Comparison of ENCODE assay signal across 13 mouse cellular contexts in genomic region chr4:140689873-140690655, GRCm38 (mm10). TPM values are rescaled to one million over a fixed set of nuclear protein-coding genes. Genes with fewer than 3 reads are reported as not detected.
DNase-seq lines count a peak whose midpoint lies in the region; ATAC-seq and TF ChIP-seq lines count a peak whose summit lies in the region.
"Had no signal": no experiment of that assay in that cellular context is flagged by ENCODE, and none has a peak within 500 bp of the region (broad histone marks: within the 10 kb centered on the region; RNA-seq: fewer than 3 reads in every experiment).

No protein-coding gene starts in this region.

- peak; percentile 64; the same call in 1 of the 2 replicates for ATAC-seq in megakaryocyte, adult 5-6 weeks (ENCODE audit: poor library complexity, severe bottlenecking)

- H3K4me3 ChIP-seq in testis, adult 2 months (ENCODE audit: control insufficient read depth, low read depth, low read length), result peak overlapping the region; percentile 40; the same call in 1 of the 2 replicates
- H3K4me3 ChIP-seq: forebrain, embryonic 12.5 days had no signal

- no peak overlapping the region for H3K27ac ChIP-seq in testis, adult 2 months (ENCODE audit: control insufficient read depth, insufficient read depth, low read depth, low read length)
- H3K27ac ChIP-seq: forebrain, embryonic 12.5 days had no signal

- no peaks in the 10 kb centered on the region for H3K27me3 ChIP-seq in testis, adult 2 months (ENCODE audit: control insufficient read depth, insufficient read depth, low read length)
- H3K27me3 ChIP-seq: forebrain, embryonic 12.5 days had no signal

- H3K36me3 ChIP-seq in testis, adult 2 months (ENCODE audit: control insufficient read depth, insufficient read depth, low read length), result no peaks in the 10 kb centered on the region
- H3K36me3 ChIP-seq: forebrain, embryonic 12.5 days had no signal

- TF ChIP-seq POLR2A in testis, adult 2 months (IDR thresholded peaks at IDR 0.05; ENCODE audit: control insufficient read depth, low read depth, low read length), result no peak

- DNase-seq in testis, postnatal 10 days (ENCODE audit: low spot score), result no peak
- peak; percentile 79 for DNase-seq in ZHBTc4 (ENCODE audit: low read depth, low spot score)
- no peak for DNase-seq in frontal cortex, adult 2 months (ENCODE audit: extremely low spot score in 1 of 2, low spot score in 1 of 2)
- DNase-seq in natural killer cell, adult 2 months (ENCODE audit: low spot score in 2 of 2), result no peak
- no peak for DNase-seq in layer of hippocampus, postnatal 14 days (ENCODE audit: low spot score in 2 of 2)
- DNase-seq: cerebellum, adult 2 months; heart, adult 11 months; kidney, adult 9 months had no signal

- H3K4me1 ChIP-seq in testis, adult 2 months (ENCODE audit: control insufficient read depth, insufficient read depth, low read length), result peaks cover 7% of the 10 kb centered on the region

- TF ChIP-seq CTCF in testis, adult 2 months (IDR thresholded peaks at IDR 0.05; ENCODE audit: control insufficient read depth, insufficient read depth, insufficient replicate concordance, low read depth, low read length), result no peak

RNA-seq across cellular contexts. Expression of gene Rcc2, which starts 10.3 kb away (rescaled TPM):
- 30.0 and 32.1 TPM in 2 replicates for polyA plus RNA-seq in testis, adult 2 months (2012; rRNA removed)
- 30.3 and 37.4 TPM in 2 replicates for total RNA-seq in megakaryocyte, adult 5-6 weeks (2015)
- total RNA-seq in megakaryocyte, adult 5-6 weeks (2017), result 50.8 and 57.3 TPM in 2 replicates
- polyA plus RNA-seq in frontal cortex, adult 2 months (2012; rRNA removed), result 46.3 and 49.8 TPM in 2 replicates
- 10 to 100 TPM; 74.9 to 75.4 TPM for total RNA-seq in layer of hippocampus, postnatal 14 days (2021)

RNA-seq across cellular contexts. Expression of gene Arhgef10l, which starts 24.3 kb away (rescaled TPM):
- 5.9 and 7.2 TPM in 2 replicates for polyA plus RNA-seq in testis, adult 2 months (2012; rRNA removed)
- total RNA-seq in megakaryocyte, adult 5-6 weeks (2015), result 22.8 and 25.3 TPM in 2 replicates
- 72.2 and 83.3 TPM in 2 replicates for total RNA-seq in megakaryocyte, adult 5-6 weeks (2017)
- 28.9 and 29.2 TPM in 2 replicates for polyA plus RNA-seq in frontal cortex, adult 2 months (2012; rRNA removed)
- total RNA-seq in layer of hippocampus, postnatal 14 days (2021), result 10 to 100 TPM; 48.8 to 50.8 TPM

RNA-seq across cellular contexts. Expression of gene Padi6, which starts 52.4 kb away (rescaled TPM):
- polyA plus RNA-seq in testis, adult 2 months (2012; rRNA removed), result 11.0 and 11.8 TPM in 2 replicates
- not detected in 2 replicates for total RNA-seq in megakaryocyte, adult 5-6 weeks (2015)
- not detected in 2 replicates for total RNA-seq in megakaryocyte, adult 5-6 weeks (2017)
- 0.97 and 1.2 TPM in 2 replicates for polyA plus RNA-seq in frontal cortex, adult 2 months (2012; rRNA removed)
- total RNA-seq in layer of hippocampus, postnatal 14 days (2021), result under 1 TPM in 1 of 2 experiments, not detected in 1; 0.17 TPM
- total RNA-seq: adrenal gland, adult 18-20 months had no signal
- polyA plus RNA-seq: cerebellum, adult 2 months; forebrain, embryonic 12.5 days; midbrain, embryonic 11.5 days had no signal
